ENCODE assay signal across 16 mouse cellular contexts in genomic region chr6:117323301-117323700, GRCm38 (mm10).
"Had no signal": no experiment of that assay in that cellular context is flagged by ENCODE, and none has a peak within 500 bp of the region (broad histone marks: within the 10 kb centered on the region; RNA-seq: fewer than 3 reads in every experiment).

No protein-coding gene starts in this region.

- H3K4me1 ChIP-seq: liver, embryonic 13.5 days; lung, embryonic 15.5 days had no signal

- H3K36me3 ChIP-seq: limb, embryonic 10.5 days; limb, embryonic 13.5 days; liver, embryonic 13.5 days; lung, embryonic 15.5 days; midbrain, embryonic 12.5 days; midbrain, embryonic 15.5 days; neural tube, embryonic 13.5 days had no signal

- ATAC-seq: midbrain, embryonic 15.5 days had no signal

- DNase-seq: kidney, adult 18-20 months; kidney, adult 9 months; kidney, postnatal 14 days; kidney, postnatal 4 days; liver; liver, embryonic 13.5 days; lung, postnatal 14 days; lung, postnatal 4 days; thymus, postnatal 25 days had no signal

- H3K9me3 ChIP-seq: limb, embryonic 10.5 days; limb, embryonic 13.5 days; liver, embryonic 13.5 days; lung, embryonic 15.5 days; midbrain, embryonic 12.5 days; midbrain, embryonic 15.5 days; neural tube, embryonic 13.5 days had no signal

- H3K9ac ChIP-seq: limb, embryonic 13.5 days; liver, embryonic 13.5 days; lung, embryonic 15.5 days; midbrain, embryonic 12.5 days; midbrain, embryonic 15.5 days; neural tube, embryonic 13.5 days had no signal

- H3K4me2 ChIP-seq: limb, embryonic 13.5 days; liver, embryonic 13.5 days; lung, embryonic 15.5 days; midbrain, embryonic 12.5 days; midbrain, embryonic 15.5 days; neural tube, embryonic 13.5 days had no signal

- H3K27me3 ChIP-seq: liver, embryonic 13.5 days; lung, embryonic 15.5 days; midbrain, embryonic 12.5 days; midbrain, embryonic 15.5 days; neural tube, embryonic 13.5 days had no signal

- H3K4me3 ChIP-seq: limb, embryonic 10.5 days; limb, embryonic 13.5 days; liver, embryonic 13.5 days; lung, embryonic 15.5 days; midbrain, embryonic 12.5 days; midbrain, embryonic 15.5 days; neural tube, embryonic 13.5 days had no signal

- H3K27ac ChIP-seq: limb, embryonic 10.5 days; limb, embryonic 13.5 days; liver, embryonic 13.5 days; lung, embryonic 15.5 days; midbrain, embryonic 12.5 days; midbrain, embryonic 15.5 days; neural tube, embryonic 13.5 days; stomach, postnatal 0 days had no signal
